Mouse (Mus musculus) ES-E14 (cell line): ENCODE measurements around the gene 1110051M20Rik.

ENCODE experiments used
- CHD2 ChIP-seq: IDR thresholded peaks from 2 replicates; pipeline ENCODE4 v1.6.1; 2014; ENCODE audit warnings: mild to moderate bottlenecking, low read depth, low read length, inconsistent platforms
- HCFC1 ChIP-seq: IDR thresholded peaks from 2 replicates; pipeline ENCODE4 v1.6.1; 2012; ENCODE audit warnings: low read length, inconsistent platforms, borderline replicate concordance; ENCODE audit not compliant: insufficient read depth
- MAFK ChIP-seq: IDR thresholded peaks from 2 replicates; pipeline ENCODE4 v1.6.1; 2014; ENCODE audit warnings: mild to moderate bottlenecking, low read depth, low read length, inconsistent platforms; ENCODE audit not compliant: insufficient read depth
- ZC3H11A ChIP-seq: IDR thresholded peaks from 2 replicates; pipeline ENCODE4 v1.6.1; 2012; ENCODE audit warnings: low read depth, mild to moderate bottlenecking, inconsistent platforms, low read length, borderline replicate concordance

GRCm38 (mm10) chr2:91461341-91461740, 16.8 kb upstream of the 1110051M20Rik start:
- TF ChIP-seq CHD2 (no peak), ZC3H11A (no peak), HCFC1 (no peak), MAFK (no peak)
